ENCODE assay signal across 8 mouse cellular contexts in the genomic region with DNA sequence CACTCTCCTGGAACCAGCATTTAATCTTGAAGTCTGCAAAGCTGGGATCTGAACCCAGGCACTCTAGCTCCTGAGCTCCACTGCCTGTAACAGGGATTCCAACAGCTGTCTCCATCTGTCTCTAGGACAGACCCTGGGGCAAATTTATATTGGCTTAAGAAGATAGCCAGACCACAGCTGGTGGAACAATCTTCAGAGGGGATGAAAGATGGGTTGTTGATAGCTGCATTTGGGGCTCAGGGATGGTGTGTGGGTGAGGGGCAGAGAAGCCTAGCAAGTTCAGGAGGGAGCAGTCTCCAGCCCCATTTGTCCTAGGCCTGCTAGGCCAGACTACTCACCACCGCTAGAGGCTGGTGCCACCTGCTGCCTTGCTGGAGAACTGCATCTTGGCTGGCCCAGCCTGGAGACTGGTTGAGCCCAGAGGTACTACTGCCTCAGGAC.
A peak's percentile ranks its signal among the peaks of the same experiment; 100 is the strongest.
DNase-seq lines count a peak whose midpoint lies in the region; ATAC-seq and TF ChIP-seq lines count a peak whose summit lies in the region.

No protein-coding gene starts in this region.

- H3K27ac ChIP-seq in embryonic fibroblast, embryonic 13.5 days (ENCODE audit: insufficient read depth, low read length), result no peak overlapping the region
- peak overlapping the region; percentile 68 for H3K27ac ChIP-seq in heart, embryonic 13.5 days (replicated peaks)
- H3K27ac ChIP-seq in kidney, embryonic 16.5 days (ENCODE audit: low read length), result no peak overlapping the region
- no peak overlapping the region for H3K27ac ChIP-seq in limb, embryonic 15.5 days
- no peak overlapping the region for H3K27ac ChIP-seq in midbrain, postnatal 0 days (ENCODE audit: low read depth, low read length)
- no peak overlapping the region for H3K27ac ChIP-seq in spleen, adult 2 months (ENCODE audit: insufficient read depth, low read length)

- peak; percentile 70 for DNase-seq in 416B (ENCODE audit: low read depth)
- DNase-seq in adrenal gland, postnatal 4 days (ENCODE audit: low spot score in 2 of 2), result peak; percentile 67 to 79
- DNase-seq in midbrain, postnatal 0 days (ENCODE audit: low spot score), result peak; percentile 84
- peak in 1 of 2 experiments; percentile 80 for DNase-seq in spleen, adult 2 months (ENCODE audit: low read depth in 1 of 2, low spot score in 2 of 2)

- TF ChIP-seq CTCF in embryonic fibroblast, embryonic 13.5 days (IDR thresholded peaks at IDR 0.05; ENCODE audit: borderline replicate concordance, insufficient read depth, low read length), result peak; percentile 99
- TF ChIP-seq CTCF in midbrain, postnatal 0 days (IDR thresholded peaks at IDR 0.05), result peak; percentile 92
- peak; percentile 97; the same call in 1 of the 2 replicates for TF ChIP-seq CTCF in spleen, adult 2 months (IDR thresholded peaks at IDR 0.05; ENCODE audit: extremely low read depth, insufficient read depth, insufficient read length, insufficient replicate concordance)

- no peaks in the 10 kb centered on the region for H3K27me3 ChIP-seq in heart, embryonic 13.5 days (replicated peaks)
- H3K27me3 ChIP-seq in kidney, embryonic 16.5 days (ENCODE audit: insufficient read depth, low read length), result no peaks in the 10 kb centered on the region
- H3K27me3 ChIP-seq in limb, embryonic 15.5 days, result no peaks in the 10 kb centered on the region
- no peaks in the 10 kb centered on the region for H3K27me3 ChIP-seq in midbrain, postnatal 0 days (ENCODE audit: insufficient read depth, low read length)
- no peaks in the 10 kb centered on the region for H3K27me3 ChIP-seq in spleen, adult 2 months (ENCODE audit: control insufficient read depth, insufficient read depth, low read length)

- no peak overlapping the region for H3K4me2 ChIP-seq in heart, embryonic 13.5 days
- H3K4me2 ChIP-seq in kidney, embryonic 16.5 days (replicated peaks; ENCODE audit: low read depth, low read length), result no peak overlapping the region
- no peak overlapping the region for H3K4me2 ChIP-seq in limb, embryonic 15.5 days
- H3K4me2 ChIP-seq in midbrain, postnatal 0 days (ENCODE audit: low read depth, low read length, poor library complexity, severe bottlenecking), result no peak overlapping the region

- H3K36me3 ChIP-seq in heart, embryonic 13.5 days, result no peaks in the 10 kb centered on the region
- no peaks in the 10 kb centered on the region for H3K36me3 ChIP-seq in kidney, embryonic 16.5 days (ENCODE audit: insufficient read depth, low read length)
- H3K36me3 ChIP-seq in limb, embryonic 15.5 days, result no peaks in the 10 kb centered on the region
- H3K36me3 ChIP-seq in midbrain, postnatal 0 days (ENCODE audit: insufficient read depth, low read length), result no peaks in the 10 kb centered on the region
- no peaks in the 10 kb centered on the region; the same call in 1 of the 2 replicates for H3K36me3 ChIP-seq in spleen, adult 2 months (ENCODE audit: control insufficient read depth, insufficient read depth, low read length)

- TF ChIP-seq POLR2A in embryonic fibroblast, embryonic 13.5 days (IDR thresholded peaks at IDR 0.05; ENCODE audit: low read depth, low read length), result no peak
- TF ChIP-seq POLR2A in spleen, adult 2 months (IDR thresholded peaks at IDR 0.05; ENCODE audit: low read depth, low read length), result no peak

- no peak overlapping the region for H3K4me3 ChIP-seq in embryonic fibroblast, embryonic 13.5 days (ENCODE audit: insufficient read depth, low read length)
- no peak overlapping the region for H3K4me3 ChIP-seq in heart, embryonic 13.5 days
- H3K4me3 ChIP-seq in kidney, embryonic 16.5 days (ENCODE audit: low read length), result no peak overlapping the region
- H3K4me3 ChIP-seq in limb, embryonic 15.5 days, result no peak overlapping the region
- H3K4me3 ChIP-seq in midbrain, postnatal 0 days (ENCODE audit: low read depth, low read length), result no peak overlapping the region
- H3K4me3 ChIP-seq in spleen, adult 2 months (ENCODE audit: extremely low read depth, insufficient read depth, insufficient read length), result no peak overlapping the region

- 0% methylated on average over 1 of the region's 1 CpGs for WGBS in heart, embryonic 13.5 days
- WGBS in kidney, embryonic 16.5 days, result 5% methylated on average over 1 of the region's 1 CpGs
- 0% methylated on average over 1 of the region's 1 CpGs for WGBS in limb, embryonic 15.5 days
- 0% methylated on average over 1 of the region's 1 CpGs for WGBS in midbrain, postnatal 0 days
- WGBS in spleen, adult 2 months, result 10% methylated on average over 1 of the region's 1 CpGs

- no peaks in the 10 kb centered on the region for H3K9me3 ChIP-seq in heart, embryonic 13.5 days
- no peaks in the 10 kb centered on the region for H3K9me3 ChIP-seq in kidney, embryonic 16.5 days (ENCODE audit: low read length)
- H3K9me3 ChIP-seq in limb, embryonic 15.5 days, result no peaks in the 10 kb centered on the region
- no peaks in the 10 kb centered on the region for H3K9me3 ChIP-seq in midbrain, postnatal 0 days (ENCODE audit: low read length)

- H3K9ac ChIP-seq in heart, embryonic 13.5 days, result peak overlapping the region; percentile 60
- H3K9ac ChIP-seq in kidney, embryonic 16.5 days (replicated peaks; ENCODE audit: low read length), result 0 out of 2 replicates have a peak overlapping the region, but pooled peaks have one; percentile 29
- no peak overlapping the region for H3K9ac ChIP-seq in limb, embryonic 15.5 days
- no peak overlapping the region for H3K9ac ChIP-seq in midbrain, postnatal 0 days (replicated peaks; ENCODE audit: low read length, poor library complexity, severe bottlenecking)

- H3K4me1 ChIP-seq in embryonic fibroblast, embryonic 13.5 days (ENCODE audit: control insufficient read depth, insufficient read depth, low read length), result no peaks in the 10 kb centered on the region
- H3K4me1 ChIP-seq in heart, embryonic 13.5 days, result peaks cover 74% of the 10 kb centered on the region
- peaks cover 21% of the 10 kb centered on the region for H3K4me1 ChIP-seq in kidney, embryonic 16.5 days (ENCODE audit: insufficient read depth, low read length)
- H3K4me1 ChIP-seq in limb, embryonic 15.5 days, result peaks cover 45% of the 10 kb centered on the region
- peaks cover 3% of the 10 kb centered on the region; the same call in 1 of the 2 replicates for H3K4me1 ChIP-seq in midbrain, postnatal 0 days (ENCODE audit: insufficient read depth, low read length)
- H3K4me1 ChIP-seq in spleen, adult 2 months (ENCODE audit: control insufficient read depth, insufficient read depth, insufficient read length), result no peaks in the 10 kb centered on the region; the same call in 1 of the 2 replicates

- peak; percentile 51 for ATAC-seq in heart, embryonic 13.5 days (ENCODE audit: extremely low read depth, insufficient number of reproducible peaks, low FRiP score, low TSS enrichment)
- peak; percentile 84 for ATAC-seq in kidney, embryonic 16.5 days (ENCODE audit: low FRiP score, low TSS enrichment)
- ATAC-seq in limb, embryonic 15.5 days (ENCODE audit: insufficient number of reproducible peaks, low FRiP score, low TSS enrichment, low read depth), result peak; percentile 79
- peak; percentile 69 for ATAC-seq in midbrain, postnatal 0 days (ENCODE audit: low FRiP score)

Comparison
In these comparisons a context has a peak if more than half of its experiments do, and no peak if none do; other contexts are left out.
1. H3K9ac ChIP-seq: peak in heart, embryonic 13.5 days (single experiment) and kidney, embryonic 16.5 days (single experiment); none in limb, embryonic 15.5 days (single experiment) and midbrain, postnatal 0 days (single experiment).
2. Peak in every context shown above with its lines, with median percentiles within 50 percentile points of each other: CTCF ChIP-seq and ATAC-seq.